Mouse (Mus musculus) liver, embryonic 14.5 days (tissue): ENCODE data around the gene Usp33.

Experiments used
- CTCF ChIP-seq: IDR thresholded peaks from 2 replicates; pipeline ENCODE4 v1.5.1; 2016; ENCODE audit warnings: antibody characterized with exemption, low read depth, control low read depth
- EP300 ChIP-seq: IDR thresholded peaks from 2 replicates; pipeline ENCODE4 v1.6.1; 2016; ENCODE audit warnings: antibody characterized with exemption, low read depth

DNA sequence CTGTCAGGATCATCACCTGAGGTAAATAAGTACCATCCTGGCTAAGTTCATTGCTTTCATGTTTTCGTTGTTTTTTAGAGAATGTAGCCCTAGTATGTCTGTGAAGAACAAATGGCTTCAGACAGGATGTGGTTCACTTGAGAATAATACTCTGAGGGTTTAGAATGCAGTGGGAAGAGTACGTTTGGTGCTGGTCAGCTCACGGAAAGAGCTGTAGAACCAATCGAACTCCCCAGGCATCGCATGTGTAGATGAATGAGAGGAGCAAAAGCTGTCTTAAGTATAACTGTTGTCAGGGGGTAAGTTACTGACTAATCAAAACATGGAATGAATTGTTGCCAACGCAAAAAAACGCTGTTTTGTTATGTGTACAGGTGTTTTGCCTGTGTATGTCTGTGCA, 86.4 kb downstream of the Usp33 start:
- TF ChIP-seq EP300 (no peak), CTCF (no peak)
